ENCODE assay signal across 32 mouse cellular contexts in genomic region chr8:13111917-13112316, GRCm38 (mm10). TPM values are rescaled to one million over a fixed set of nuclear protein-coding genes. Genes with fewer than 3 reads are reported as not detected.
"Had no signal": no experiment of that assay in that cellular context is flagged by ENCODE, and none has a peak within 500 bp of the region (broad histone marks: within the 10 kb centered on the region; RNA-seq: fewer than 3 reads in every experiment).

No protein-coding gene starts in this region.

- H3K27me3 ChIP-seq: kidney, embryonic 15.5 days; limb, embryonic 13.5 days; limb, embryonic 15.5 days; liver, embryonic 12.5 days had no signal

- H3K9ac ChIP-seq: hindbrain, embryonic 14.5 days; kidney, embryonic 15.5 days; limb, embryonic 13.5 days; limb, embryonic 15.5 days; liver, embryonic 12.5 days; liver, embryonic 14.5 days had no signal

- H3K4me3 ChIP-seq: kidney, embryonic 15.5 days; limb, embryonic 13.5 days; limb, embryonic 15.5 days; liver, embryonic 12.5 days had no signal

- ATAC-seq: hindbrain, embryonic 16.5 days; intestine, embryonic 16.5 days; liver, embryonic 12.5 days had no signal

- H3K4me2 ChIP-seq: heart, embryonic 11.5 days; hindbrain, embryonic 14.5 days; kidney, embryonic 15.5 days; limb, embryonic 13.5 days; limb, embryonic 15.5 days; liver, embryonic 12.5 days had no signal

- H3K9me3 ChIP-seq: kidney, embryonic 15.5 days; limb, embryonic 13.5 days; limb, embryonic 15.5 days; liver, embryonic 12.5 days had no signal

- H3K27ac ChIP-seq: hindbrain, embryonic 14.5 days; kidney, embryonic 15.5 days; kidney, postnatal 0 days; limb, embryonic 13.5 days; limb, embryonic 15.5 days; liver, embryonic 12.5 days; liver, embryonic 14.5 days had no signal

- DNase-seq: gastrocnemius, postnatal 14 days; gastrocnemius, postnatal 36 days; heart, postnatal 14 days; kidney, adult 11 months; kidney, adult 2 months; kidney, adult 9 months; kidney, postnatal 14 days; kidney, postnatal 36 days; layer of hippocampus, adult 9-11 months; layer of hippocampus, postnatal 36 days; left cerebral cortex, postnatal 4 days had no signal

RNA-seq across cellular contexts. Expression of gene Proz, which starts 51.2 kb away (rescaled TPM):
- total RNA-seq: gastrocnemius, adult 18-20 months; gastrocnemius, postnatal 14 days; gastrocnemius, postnatal 36 days; heart, adult 18-20 months; heart, adult 8-10 months; heart, postnatal 14 days; hematopoietic stem cell, adult 5-6 weeks; layer of hippocampus, adult 18-20 months; layer of hippocampus, adult 8-10 months; layer of hippocampus, postnatal 14 days; layer of hippocampus, postnatal 36 days; left cerebral cortex, adult 18-20 months; left cerebral cortex, adult 8-10 months; left cerebral cortex, postnatal 10 days; left cerebral cortex, postnatal 25 days; left cerebral cortex, postnatal 4 days had no signal
